Mouse (Mus musculus) heart, embryonic 11.5 days (tissue): Measurements from ENCODE around the gene Irgm2. TPM values are rescaled to one million over a fixed set of nuclear protein-coding genes. Genes with fewer than 3 reads are reported as not detected.
"Not testable (repeated sequence)": the region's sequence is repeated elsewhere in the genome, so short reads cannot be mapped to it uniquely, and the experiment has no call there.

Source experiments
- ATAC-seq: fragments of 200-750 bp; cut with Nextera tagmentation; replicated peaks from 2 replicates; pipeline ENCODE4 v1.8.0; 2017; ENCODE audit warnings: moderate library complexity; ENCODE audit not compliant: insufficient number of reproducible peaks, low FRiP score, low TSS enrichment
- H3K27ac ChIP-seq: fragments of 300-500 bp; sonication (generic); 2 replicates; pipeline ENCODE4 v1.5.1; 2014; ENCODE audit warnings: mild to moderate bottlenecking, low read depth, low read length
- H3K27me3 ChIP-seq: fragments of 300-500 bp; sonication (generic); 2 replicates; pipeline ENCODE4 v1.6.1; 2014; ENCODE audit warnings: mild to moderate bottlenecking, low read length, mixed read lengths; ENCODE audit not compliant: control insufficient read depth, insufficient read depth
- H3K36me3 ChIP-seq: fragments of 300-500 bp; sonication (generic); 2 replicates; pipeline ENCODE4 v1.6.1; 2014; ENCODE audit warnings: mild to moderate bottlenecking, low read length, moderate library complexity, mixed read lengths; ENCODE audit not compliant: control insufficient read depth, insufficient read depth
- H3K4me1 ChIP-seq: fragments of 300-500 bp; sonication (generic); 2 replicates; pipeline ENCODE4 v1.6.1; 2014; ENCODE audit warnings: low read length; ENCODE audit not compliant: control insufficient read depth, insufficient read depth
- H3K4me2 ChIP-seq: fragments of 300-500 bp; sonication (generic); 2 replicates; pipeline ENCODE4 v1.6.1; 2014; ENCODE audit warnings: mild to moderate bottlenecking, moderate library complexity
- H3K4me3 ChIP-seq: fragments of 300-500 bp; sonication (generic); 2 replicates; pipeline ENCODE4 v1.5.1; 2014; ENCODE audit warnings: low read depth, low read length
- H3K9ac ChIP-seq: fragments of 300-500 bp; sonication (generic); 2 replicates; pipeline ENCODE4 v1.6.1; 2014; ENCODE audit warnings: mild to moderate bottlenecking, low read depth, low read length, moderate library complexity
- H3K9me3 ChIP-seq: fragments of 300-500 bp; sonication (generic); replicated peaks from 2 replicates; pipeline ENCODE4 v1.6.1; 2016; ENCODE audit warnings: low read length; ENCODE audit not compliant: control insufficient read depth
- WGBS: fragments of 180-500 bp; shearing (Covaris S2); extraction: QIAGEN DNeasy Blood & Tissue Kit; methylation state at CpG from one replicate; pipeline ENCODE4 v1.1.7; 2014; ENCODE audit not compliant: insufficient replicate concordance; 5-methylcytosine and 5-hydroxymethylcytosine counted together
- polyA plus RNA-seq: library from polyadenylated mRNA; unstranded; fragments of >200 nt; fragmentation: Nextera tagmentation; extraction: Ambion mirVana; gene quantifications from 2 replicates; pipeline ENCODE4 v1.2.1, GENCODE M21; 2014

The Irgm2 gene
- polyA plus RNA-seq, 1 experiment from 2014 or later = 1.4 TPM

DNA sequence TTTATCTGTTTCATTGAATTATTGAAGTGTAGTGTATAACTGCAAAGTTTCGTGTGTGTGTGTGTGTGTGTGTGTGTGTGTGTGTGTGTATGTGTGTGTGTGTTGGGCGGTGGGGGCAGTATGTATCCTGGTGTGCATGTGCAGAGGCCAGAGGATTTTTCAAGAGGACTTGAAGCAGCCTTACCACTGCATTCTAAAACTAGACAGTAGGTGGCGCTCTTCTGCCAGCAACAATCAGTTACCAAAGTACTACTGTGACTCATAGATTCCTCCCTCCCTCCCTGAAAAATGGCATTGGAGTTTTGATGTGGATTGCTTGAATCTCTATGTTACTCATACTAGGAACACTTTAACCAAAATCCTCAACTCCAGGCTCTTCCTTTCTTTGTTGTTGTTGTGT lies 19.9 kb upstream of the Irgm2 start:
- Histone ChIP-seq H3K27me3 (no peaks in the 10 kb centered on the region), H3K36me3 (peaks cover 11% of the 10 kb centered on the region), H3K4me3 (no peak overlapping the region), H3K27ac (no peak overlapping the region), H3K4me1 (no peaks in the 10 kb centered on the region), H3K9ac (no peak overlapping the region), H3K4me2 (no peak overlapping the region), H3K9me3 (no peaks in the 10 kb centered on the region)
- 25% methylated on average over 3 of the region's 3 CpGs for WGBS
- no peak for ATAC-seq

DNA sequence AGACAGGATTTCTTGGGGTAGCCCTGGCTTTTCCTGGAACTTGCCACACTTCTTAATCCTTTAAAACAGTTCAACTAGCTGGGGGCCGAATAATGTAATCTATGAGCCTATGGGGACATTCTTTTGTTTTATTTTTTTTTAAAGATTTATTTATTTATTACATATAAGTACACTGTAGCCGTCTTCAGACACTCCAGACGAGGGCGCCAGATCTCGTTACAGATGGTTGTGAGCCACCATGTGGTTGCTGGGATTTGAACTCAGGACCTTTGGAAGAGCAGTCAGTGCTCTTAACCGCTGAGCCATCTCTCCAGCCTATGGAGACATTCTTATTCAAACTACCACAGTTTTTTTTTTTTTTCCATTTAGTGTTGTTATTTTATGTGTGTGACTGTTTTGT lies 19.4 kb upstream of the Irgm2 start:
- H3K27me3 ChIP-seq, H3K27ac ChIP-seq, H3K9me3 ChIP-seq, H3K9ac ChIP-seq, H3K4me3 ChIP-seq, H3K4me2 ChIP-seq, ATAC-seq, H3K4me1 ChIP-seq: not testable (repeated sequence)
- WGBS = 92% methylated on average over 6 of the region's 6 CpGs
- H3K36me3 ChIP-seq = peaks cover 11% of the 10 kb centered on the region

DNA sequence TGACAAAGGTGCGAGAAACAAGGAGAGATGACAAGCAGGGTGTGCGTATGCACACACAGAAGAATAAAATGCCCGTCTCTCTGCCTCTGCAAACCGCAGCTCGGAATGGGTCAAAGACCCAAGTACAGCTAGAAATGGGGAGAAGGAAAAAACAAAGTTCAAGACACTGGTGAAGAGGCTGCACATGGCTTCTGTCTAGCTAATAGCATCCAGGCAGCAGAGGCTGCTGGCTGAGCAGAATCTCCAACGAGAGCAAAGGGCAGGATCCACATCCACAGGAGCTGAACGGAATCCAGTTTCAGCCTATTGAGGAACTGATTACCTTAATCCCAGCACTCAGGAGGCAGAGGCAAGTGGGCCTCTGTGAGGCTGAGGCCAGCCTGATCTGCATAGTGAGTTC lies 18.7 kb upstream of the Irgm2 start:
- Histone ChIP-seq H3K36me3 (peaks cover 3% of the 10 kb centered on the region), H3K4me2 (no peak overlapping the region), H3K9ac (no peak overlapping the region), H3K4me3 (no peak overlapping the region), H3K27me3 (no peaks in the 10 kb centered on the region), H3K27ac (no peak overlapping the region), H3K4me1 (no peaks in the 10 kb centered on the region), H3K9me3 (no peaks in the 10 kb centered on the region)
- 87% methylated on average over 7 of the region's 7 CpGs for WGBS
- ATAC-seq = no peak

DNA sequence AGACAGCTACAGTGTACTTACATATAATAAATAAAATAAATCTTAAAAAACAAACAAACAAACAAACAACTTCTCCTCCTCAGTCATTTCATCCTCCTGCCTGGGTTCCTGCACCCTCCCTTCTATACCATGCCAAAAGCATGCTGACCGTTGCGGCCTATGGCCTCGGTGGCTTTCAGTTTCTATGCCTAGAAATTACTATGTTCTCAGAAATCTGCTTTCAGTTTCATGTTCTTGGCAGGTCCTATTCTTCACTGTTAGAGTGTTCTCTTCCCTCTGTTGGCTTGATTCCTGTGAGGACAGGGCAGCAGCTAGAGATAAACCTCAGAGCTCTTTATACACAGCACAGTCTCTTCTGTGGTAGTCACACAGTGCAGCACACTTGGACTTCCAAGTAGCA lies 15.8 kb upstream of the Irgm2 start:
- no peak overlapping the region for H3K4me3 ChIP-seq
- no peak overlapping the region for H3K27ac ChIP-seq
- H3K9me3 ChIP-seq = no peaks in the 10 kb centered on the region
- no peaks in the 10 kb centered on the region for H3K27me3 ChIP-seq
- no peaks in the 10 kb centered on the region for H3K4me1 ChIP-seq
- no peaks in the 10 kb centered on the region for H3K36me3 ChIP-seq
- H3K4me2 ChIP-seq = no peak overlapping the region
- 85% methylated on average over 3 of the region's 3 CpGs for WGBS
- no peak for ATAC-seq
- H3K9ac ChIP-seq = no peak overlapping the region

DNA sequence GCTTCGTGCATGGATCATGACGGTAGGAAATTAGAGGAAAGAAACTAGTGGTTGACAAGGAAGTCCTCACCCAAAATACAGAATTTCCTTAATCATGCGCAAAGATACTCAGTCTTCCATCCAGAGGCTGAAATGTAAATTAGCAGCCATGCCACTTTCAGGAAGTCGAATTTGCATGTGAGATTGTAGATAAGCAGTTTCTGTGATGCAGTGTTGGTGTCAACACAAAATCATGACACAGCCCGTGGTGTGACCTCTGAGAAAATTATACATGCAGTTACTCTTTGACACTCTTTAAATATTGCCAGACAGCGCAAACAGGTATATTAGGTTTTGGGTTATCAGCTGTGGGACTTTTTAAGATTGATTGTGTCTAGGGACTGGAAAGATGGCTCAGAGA lies 9.7 kb upstream of the Irgm2 start:
- Histone ChIP-seq H3K4me3 (no peak overlapping the region), H3K4me1 (peaks cover 11% of the 10 kb centered on the region), H3K36me3 (no peaks in the 10 kb centered on the region), H3K4me2 (no peak overlapping the region), H3K27ac (no peak overlapping the region), H3K27me3 (no peaks in the 10 kb centered on the region), H3K9me3 (no peaks in the 10 kb centered on the region), H3K9ac (no peak overlapping the region)
- no peak for ATAC-seq
- 92% methylated on average over 6 of the region's 6 CpGs for WGBS

DNA sequence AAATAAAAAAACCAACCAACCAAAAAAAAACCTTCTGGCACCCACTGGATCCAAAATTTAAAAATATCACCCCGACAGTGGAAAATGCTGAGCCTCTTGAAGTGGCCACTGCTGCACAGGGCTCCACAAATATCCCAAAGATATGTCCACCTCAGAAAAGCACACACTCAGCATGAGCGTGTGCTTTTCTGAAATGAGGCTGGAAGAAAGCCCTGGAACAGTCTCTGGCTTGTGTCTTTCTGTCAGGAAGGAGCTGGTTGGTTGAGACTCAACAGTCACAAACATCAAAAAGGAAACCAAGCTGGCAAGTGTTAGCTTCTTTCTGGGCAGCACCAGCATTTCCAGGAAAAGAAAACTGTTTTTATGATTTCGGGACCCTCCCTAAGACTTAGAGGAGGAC lies 6.1 kb upstream of the Irgm2 start:
- no peaks in the 10 kb centered on the region for H3K9me3 ChIP-seq
- no peak overlapping the region for H3K9ac ChIP-seq
- 0 out of 2 replicates have a peak, but pooled peaks have one; percentile 35 for ATAC-seq
- WGBS = 40% methylated on average over 3 of the region's 3 CpGs
- H3K4me3 ChIP-seq = no peak overlapping the region
- no peaks in the 10 kb centered on the region for H3K36me3 ChIP-seq
- H3K27me3 ChIP-seq = no peaks in the 10 kb centered on the region
- peak overlapping the region; percentile 15; the same call in 1 of the 2 replicates for H3K4me2 ChIP-seq
- peaks cover 11% of the 10 kb centered on the region for H3K4me1 ChIP-seq
- H3K27ac ChIP-seq = 0 out of 2 replicates have a peak overlapping the region, but pooled peaks have one; percentile 31

DNA sequence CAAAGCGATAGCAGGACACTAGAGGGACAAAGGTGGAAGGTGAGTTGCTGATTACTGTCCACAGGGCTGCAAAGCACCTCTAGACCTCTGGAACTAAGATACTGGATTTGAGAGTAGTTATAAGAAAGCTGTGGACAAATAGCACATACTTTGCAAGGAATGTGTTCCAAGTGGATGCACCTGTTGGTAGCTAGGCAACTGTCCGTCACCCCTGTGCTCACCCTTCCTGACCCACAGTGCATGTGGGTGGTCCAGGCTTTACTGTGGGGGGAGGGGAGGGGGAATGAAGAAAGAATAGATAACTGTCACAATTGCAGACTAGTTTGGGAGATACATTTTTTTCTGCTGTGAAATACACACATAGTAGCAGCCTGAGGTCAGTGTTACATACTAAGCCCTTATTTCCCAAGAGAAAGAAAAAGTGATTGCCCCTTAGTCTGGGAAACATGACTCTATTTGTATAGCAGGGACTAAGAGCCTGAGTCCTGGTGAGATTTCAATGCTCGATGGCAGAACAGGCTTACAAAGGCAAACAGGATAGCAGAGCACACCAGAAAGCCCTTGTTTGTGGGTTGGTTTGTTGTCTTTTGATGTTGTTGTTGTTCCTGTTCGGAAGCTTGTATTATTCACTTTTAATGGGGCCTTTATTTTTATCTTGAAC lies 5.4 kb upstream of the Irgm2 start:
- H3K9ac ChIP-seq = no peak overlapping the region
- H3K4me1 ChIP-seq = peaks cover 11% of the 10 kb centered on the region
- H3K4me3 ChIP-seq = no peak overlapping the region
- no peaks in the 10 kb centered on the region for H3K9me3 ChIP-seq
- peak overlapping the region; percentile 15; the same call in 1 of the 2 replicates for H3K4me2 ChIP-seq
- no peaks in the 10 kb centered on the region for H3K36me3 ChIP-seq
- WGBS = 32% methylated on average over 4 of the region's 4 CpGs
- ATAC-seq = no peak
- 0 out of 2 replicates have a peak overlapping the region, but pooled peaks have one; percentile 31 for H3K27ac ChIP-seq
- no peaks in the 10 kb centered on the region for H3K27me3 ChIP-seq

DNA sequence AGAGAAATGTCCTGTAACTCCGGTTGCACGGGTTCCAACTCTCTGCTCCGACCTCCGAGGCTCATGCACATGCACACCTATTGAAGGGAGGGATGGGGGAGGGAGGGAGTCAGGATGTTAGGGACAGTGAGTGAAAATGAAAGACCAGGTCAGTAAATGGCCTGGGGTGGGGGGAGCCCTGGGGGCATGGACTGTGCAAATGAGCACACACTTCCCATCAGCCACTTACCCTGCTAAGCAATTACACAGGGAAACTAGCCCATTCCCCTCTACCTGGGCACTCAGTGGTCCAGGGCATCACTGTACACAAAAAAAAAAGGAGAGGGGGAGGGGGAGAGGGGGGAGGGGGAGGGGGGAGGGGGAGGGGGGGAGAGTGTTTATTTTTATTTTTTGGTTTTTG lies 755 bp upstream of the Irgm2 start:
- H3K27me3 ChIP-seq = no peaks in the 10 kb centered on the region
- H3K4me2 ChIP-seq = peak overlapping the region; percentile 79
- H3K9me3 ChIP-seq = no peaks in the 10 kb centered on the region
- H3K27ac ChIP-seq = no peak overlapping the region
- no peaks in the 10 kb centered on the region for H3K36me3 ChIP-seq
- no peak for ATAC-seq
- H3K4me3 ChIP-seq = peak overlapping the region; percentile 61
- peaks cover 5% of the 10 kb centered on the region; the same call in 1 of the 2 replicates for H3K4me1 ChIP-seq
- no peak overlapping the region for H3K9ac ChIP-seq
- WGBS = 93% methylated on average over 4 of the region's 4 CpGs

DNA sequence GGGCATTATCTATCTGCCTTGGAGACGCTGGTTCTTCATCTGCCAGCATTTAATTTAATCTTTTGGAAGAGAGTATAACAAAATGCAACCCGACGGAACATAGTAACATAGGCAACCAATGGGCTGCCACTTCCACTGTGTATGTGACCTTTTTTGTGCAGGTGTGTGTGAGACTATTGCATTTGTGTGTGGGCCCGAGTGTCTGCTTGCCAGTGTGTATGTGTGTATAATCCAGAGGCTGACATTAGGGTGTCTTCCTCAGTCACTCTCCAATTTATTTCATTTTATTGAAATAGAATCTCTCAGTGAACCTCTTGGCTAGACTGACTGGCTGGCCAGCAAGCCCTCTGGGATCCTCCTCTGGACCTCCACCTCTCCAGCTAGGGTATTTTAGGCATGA lies 808 bp downstream of the Irgm2 start:
- H3K9ac ChIP-seq = no peak overlapping the region
- H3K27ac ChIP-seq = no peak overlapping the region
- H3K27me3 ChIP-seq = no peaks in the 10 kb centered on the region
- 90% methylated on average over 4 of the region's 4 CpGs for WGBS
- no peaks in the 10 kb centered on the region for H3K36me3 ChIP-seq
- no peaks in the 10 kb centered on the region for H3K9me3 ChIP-seq
- no peaks in the 10 kb centered on the region for H3K4me1 ChIP-seq
- no peak overlapping the region for H3K4me2 ChIP-seq
- no peak for ATAC-seq
- no peak overlapping the region for H3K4me3 ChIP-seq
